Mouse (Mus musculus) embryonic stem cell, embryonic (primary cell): ENCODE data around the gene Rftn1.

Experiments
- CTCF ChIA-PET, 4 experiments: fragments of 300-600 bp in 2 of 4; fragments of 350-600 bp in 2 of 4; sonication (Branson Sonifier 250); formaldehyde crosslinking; loops; one replicate each; lab custom pipeline; 2022; ENCODE audit warnings: inconsistent platforms in 2 of 4; lab: Charles Lee
- POLR2A ChIA-PET, 4 experiments: fragments of 300-600 bp in 2 of 4; fragments of 350-600 bp in 2 of 4; sonication (Branson Sonifier 250); formaldehyde crosslinking; loops; one replicate each; lab custom pipeline; 2022; ENCODE audit warnings: antibody characterized with exemption in 4 of 4, inconsistent platforms in 1 of 4; lab: Charles Lee

The Rftn1 gene

DNA sequence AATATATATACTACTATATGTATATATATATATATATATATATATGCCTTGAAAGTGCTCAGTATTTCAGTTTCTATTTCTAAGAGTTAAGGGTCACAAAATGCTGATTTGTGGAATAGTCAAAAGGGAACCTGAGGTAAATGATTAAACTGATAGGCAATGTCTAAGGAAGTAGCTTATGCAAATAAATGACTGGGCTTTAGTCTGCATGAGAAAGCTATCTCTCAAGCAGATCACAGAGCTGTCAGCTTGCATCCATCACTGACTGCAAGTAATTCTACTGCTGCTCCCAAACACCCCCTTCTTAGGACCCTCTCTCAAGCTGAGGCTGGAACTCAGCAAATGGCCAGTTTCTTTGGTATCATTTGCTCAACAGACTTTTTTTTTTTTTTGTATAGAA is 219.4 kb downstream of the Rftn1 start:
- ChIA-PET CTCF (no interaction called here), POLR2A (interaction anchor here in 1 of 4 experiments (0.7 kb wide), 1 partner anchor 10 kb away, joined by 3 read pairs; no protein-coding TSS in a partner anchor)

GRCm38 (mm10) chr17:49968467-49969207 is 221.8 kb downstream of the Rftn1 start:
- ChIA-PET POLR2A (interaction anchor here in 2 of 4 experiments (1.0 to 1.5 kb wide), 2 partner anchors 17 to 19 kb away, joined by 3 to 4 read pairs; no protein-coding TSS in a partner anchor), CTCF (interaction anchor here in 3 of 4 experiments (0.6 to 2.1 kb wide), 12 partner anchors 8 to 1448 kb away, joined by 3 to 11 read pairs (median 4); partner anchors contain the start of gene Dazl (in 1 of the 3))

GRCm38 (mm10) chr17:49965846-49966762 is 224.4 kb downstream of the Rftn1 start:
- ChIA-PET CTCF (interaction anchor here (0.5 to 0.7 kb wide), 5 partner anchors 14 to 104 kb away, joined by 3 to 4 read pairs (median 3); no protein-coding TSS in a partner anchor), POLR2A (interaction anchor here in 1 of 4 experiments (0.6 kb wide), 1 partner anchor 13 kb away, joined by 3 read pairs; no protein-coding TSS in a partner anchor)

- POLR2A ChIA-PET = interaction anchor here in 1 of 4 experiments (0.5 kb wide), 1 partner anchor 226 kb away, joined by 8 read pairs; the partner anchor contains the start of gene Rftn1
- CTCF ChIA-PET = interaction anchor here in 2 of 4 experiments (0.7 to 1.3 kb wide), 3 partner anchors 9 to 616 kb away, joined by 3 to 6 read pairs (median 3); no protein-coding TSS in a partner anchor
Measured at GRCm38 (mm10) chr17:49965035-49965434, 225.4 kb downstream of the Rftn1 start.

DNA sequence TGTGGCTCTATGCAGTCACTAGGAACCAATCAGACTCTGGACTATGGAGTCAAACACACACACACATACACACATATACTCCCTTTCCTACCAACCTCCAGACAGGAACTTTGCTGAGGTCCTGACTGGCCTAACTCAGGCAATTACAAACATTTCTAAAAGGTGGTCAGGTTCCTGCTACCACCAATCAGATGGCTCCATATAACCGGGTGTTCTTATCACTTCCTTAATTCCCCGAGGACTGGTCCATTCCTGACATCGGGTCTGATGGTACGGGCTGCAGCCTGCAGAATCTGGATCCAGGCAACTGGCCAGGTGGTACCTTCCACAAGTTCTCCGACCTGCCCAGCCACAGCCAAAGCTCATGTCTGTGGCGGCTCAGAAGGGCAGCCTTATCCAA is 226.0 kb downstream of the Rftn1 start:
- ChIA-PET POLR2A (interaction anchor here in 1 of 4 experiments (0.5 kb wide), 1 partner anchor 226 kb away, joined by 8 read pairs; the partner anchor contains the start of gene Rftn1), CTCF (interaction anchor here in 3 of 4 experiments (0.7 to 1.3 kb wide), 5 partner anchors 9 to 478 kb away, joined by 3 to 6 read pairs (median 4); no protein-coding TSS in a partner anchor)

GRCm38 (mm10) chr17:49959021-49959420 is 231.5 kb downstream of the Rftn1 start:
- CTCF ChIA-PET = no interaction called here
- POLR2A ChIA-PET = no interaction called here

- POLR2A ChIA-PET = interaction anchor here in 1 of 4 experiments (1.1 kb wide), 1 partner anchor 16 kb away, joined by 4 read pairs; no protein-coding TSS in a partner anchor
- CTCF ChIA-PET = interaction anchor here (0.6 to 1.7 kb wide), 27 partner anchors 9 to 467 kb away, joined by 3 to 9 read pairs (median 4); no protein-coding TSS in a partner anchor
Measured at GRCm38 (mm10) chr17:49951856-49952607, 238.4 kb downstream of the Rftn1 start.

DNA sequence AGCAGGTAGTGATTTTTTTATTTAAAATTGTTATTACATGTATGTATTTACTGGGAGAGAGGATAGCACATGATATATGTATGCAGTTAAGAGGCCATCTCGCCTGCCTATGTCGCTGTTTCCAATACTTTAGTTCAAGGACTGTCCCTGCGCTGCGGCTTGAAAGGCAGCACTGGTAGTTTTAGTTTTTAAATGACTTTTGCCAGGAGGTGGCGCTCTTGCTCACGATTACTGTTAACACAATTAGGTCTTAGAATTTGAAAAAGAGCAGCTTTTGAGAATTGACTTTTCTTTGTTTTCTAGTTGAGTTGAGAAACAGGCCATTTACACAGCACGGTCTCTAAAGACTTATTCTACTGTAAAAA is 239.0 kb downstream of the Rftn1 start:
- ChIA-PET CTCF (interaction anchor here (0.6 to 1.7 kb wide), 19 partner anchors 9 to 361 kb away, joined by 3 to 9 read pairs (median 4); no protein-coding TSS in a partner anchor), POLR2A (interaction anchor here in 1 of 4 experiments (1.1 kb wide), 1 partner anchor 17 kb away, joined by 4 read pairs; no protein-coding TSS in a partner anchor)

DNA sequence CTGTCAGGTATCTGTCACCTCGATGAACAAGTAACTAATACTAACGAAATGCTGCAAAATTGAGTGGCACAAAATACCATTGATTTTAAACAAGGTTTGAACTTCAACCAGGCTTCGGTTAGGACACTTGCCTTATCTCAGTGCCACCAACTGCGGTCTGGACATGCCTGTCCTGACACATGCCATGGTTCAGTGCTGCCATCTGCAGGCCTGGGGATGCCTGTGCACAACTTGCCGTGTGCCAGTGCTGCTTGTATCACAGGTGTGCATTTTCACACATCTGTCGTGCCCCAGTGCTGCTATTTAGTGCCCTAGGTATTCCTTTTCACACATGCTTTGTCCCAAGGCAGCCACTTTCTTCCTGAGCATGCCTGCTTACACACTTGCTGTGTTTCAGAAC is 247.8 kb downstream of the Rftn1 start:
- ChIA-PET POLR2A (no interaction called here), CTCF (interaction anchor here in 1 of 4 experiments (0.5 kb wide), 1 partner anchor 295 kb away, joined by 3 read pairs; no protein-coding TSS in a partner anchor)
